Mouse (Mus musculus) hindbrain, embryonic 12.5 days (tissue): Measurements from ENCODE around the gene Mastl. TPM values are rescaled to one million over a fixed set of nuclear protein-coding genes. Genes with fewer than 3 reads are reported as not detected.

Source experiments
- ATAC-seq: fragments of 200-750 bp; cut with Nextera tagmentation; 2 replicates; pipeline ENCODE4 v1.8.0; 2017; ENCODE audit warnings: moderate TSS enrichment; ENCODE audit not compliant: low FRiP score
- H3K27ac ChIP-seq: fragments of 300-500 bp; sonication (generic); 2 replicates; pipeline ENCODE4 v1.5.1; 2016; ENCODE audit warnings: mild to moderate bottlenecking
- H3K27me3 ChIP-seq: fragments of 300-500 bp; sonication (generic); 2 replicates; pipeline ENCODE4 v1.6.1; 2016; ENCODE audit warnings: mild to moderate bottlenecking
- H3K36me3 ChIP-seq: fragments of 300-500 bp; sonication (generic); 2 replicates; pipeline ENCODE4 v1.6.1; 2016; ENCODE audit warnings: mild to moderate bottlenecking
- H3K4me1 ChIP-seq: fragments of 300-500 bp; sonication (generic); 2 replicates; pipeline ENCODE4 v1.6.1; 2016
- H3K4me2 ChIP-seq: fragments of 300-500 bp; sonication (generic); replicated peaks from 2 replicates; pipeline ENCODE4 v1.6.1; 2016; ENCODE audit warnings: mild to moderate bottlenecking
- H3K4me3 ChIP-seq: fragments of 300-500 bp; sonication (generic); 2 replicates; pipeline ENCODE4 v1.5.1; 2016; ENCODE audit warnings: mild to moderate bottlenecking
- H3K9ac ChIP-seq: fragments of 300-500 bp; sonication (generic); 2 replicates; pipeline ENCODE4 v1.6.1; 2016; ENCODE audit warnings: mild to moderate bottlenecking, moderate library complexity
- H3K9me3 ChIP-seq: fragments of 300-500 bp; sonication (generic); replicated peaks from 2 replicates; pipeline ENCODE4 v1.6.1; 2016; ENCODE audit warnings: mild to moderate bottlenecking
- WGBS: fragments of 180-500 bp; shearing (Covaris S2); methylation state at CpG from one replicate; pipeline ENCODE4 v1.1.7; 2016; 5-methylcytosine and 5-hydroxymethylcytosine counted together
- polyA plus RNA-seq: library from polyadenylated mRNA; unstranded; fragments of >200 nt; fragmentation: Nextera tagmentation; extraction: Ambion mirVana; gene quantifications from 2 replicates; pipeline ENCODE4 v1.2.1, GENCODE M21; 2016

Mastl gene
- 8.1 and 8.3 TPM in 2 replicates for polyA plus RNA-seq

GRCm38 (mm10) chr2:23155777-23156607 lies at the start of gene Mastl, which contains the start of gene Yme1l1:
Gene Mastl, minus strand, starts transcription at chr2:23156024.
Gene Yme1l1, plus strand, starts transcription at chr2:23156369.
- Histone ChIP-seq H3K4me2 (peak within 1 kb of the TSS; percentile 79), H3K4me1 (peaks cover 29% of the 10 kb centered on the region), H3K27ac (peak within 1 kb of the TSS; percentile 99), H3K4me3 (peak within 1 kb of the TSS; percentile 79), H3K27me3 (no peaks in the 10 kb centered on the region), H3K9me3 (no peaks in the 10 kb centered on the region), H3K9ac (peak within 1 kb of the TSS; percentile 77), H3K36me3 (peaks cover 1% of the 10 kb centered on the region; the same call in 1 of the 2 replicates)
- peak; percentile 98 for ATAC-seq
- under 1% methylated on average over 61 of the region's 61 CpGs for WGBS

- no peak overlapping the region for H3K4me2 ChIP-seq
- H3K9me3 ChIP-seq: no peaks in the 10 kb centered on the region
- H3K9ac ChIP-seq: no peak overlapping the region
- H3K27me3 ChIP-seq: no peaks in the 10 kb centered on the region
- H3K27ac ChIP-seq: no peak overlapping the region
- no peaks in the 10 kb centered on the region for H3K4me1 ChIP-seq
- no peak for ATAC-seq
- H3K36me3 ChIP-seq: peaks cover 14% of the 10 kb centered on the region
- WGBS: 63% methylated on average over 15 of the region's 15 CpGs
- H3K4me3 ChIP-seq: no peak overlapping the region
Measured at GRCm38 (mm10) chr2:23202900-23203670, 47.3 kb upstream of the Mastl start.

GRCm38 (mm10) chr2:23201034-23201433 lies 45.2 kb upstream of the Mastl start:
- Histone ChIP-seq H3K4me1 (no peaks in the 10 kb centered on the region), H3K27me3 (no peaks in the 10 kb centered on the region), H3K27ac (no peak overlapping the region), H3K4me3 (no peak overlapping the region), H3K9me3 (no peaks in the 10 kb centered on the region), H3K4me2 (no peak overlapping the region), H3K9ac (no peak overlapping the region), H3K36me3 (peaks cover 21% of the 10 kb centered on the region)
- ATAC-seq: no peak
- WGBS: 90% methylated on average over 1 of the region's 1 CpGs

GRCm38 (mm10) chr2:23194366-23194765 lies 38.5 kb upstream of the Mastl start:
- Histone ChIP-seq H3K4me2 (no peak overlapping the region), H3K4me1 (no peaks in the 10 kb centered on the region), H3K36me3 (peaks cover 65% of the 10 kb centered on the region), H3K27me3 (no peaks in the 10 kb centered on the region), H3K27ac (no peak overlapping the region), H3K4me3 (no peak overlapping the region), H3K9me3 (no peaks in the 10 kb centered on the region), H3K9ac (no peak overlapping the region)
- ATAC-seq: no peak
- 76% methylated on average over 1 of the region's 1 CpGs for WGBS

GRCm38 (mm10) chr2:23172305-23172704 lies 16.5 kb upstream of the Mastl start:
- ATAC-seq: no peak
- Histone ChIP-seq H3K4me3 (no peak overlapping the region), H3K27ac (no peak overlapping the region), H3K36me3 (peaks cover 67% of the 10 kb centered on the region), H3K4me1 (no peaks in the 10 kb centered on the region), H3K27me3 (no peaks in the 10 kb centered on the region), H3K9ac (no peak overlapping the region), H3K4me2 (no peak overlapping the region), H3K9me3 (no peaks in the 10 kb centered on the region)
- WGBS: 88% methylated on average over 3 of the region's 3 CpGs

- under 1% methylated on average over 17 of the region's 17 CpGs for WGBS
- Histone ChIP-seq H3K27me3 (no peaks in the 10 kb centered on the region), H3K9ac (peak overlapping the region; percentile 77), H3K4me3 (peak overlapping the region; percentile 79), H3K4me1 (peaks cover 29% of the 10 kb centered on the region), H3K27ac (peak overlapping the region; percentile 99), H3K4me2 (peak overlapping the region; percentile 79), H3K9me3 (no peaks in the 10 kb centered on the region), H3K36me3 (peaks cover 6% of the 10 kb centered on the region)
- ATAC-seq: peak; percentile 36
Measured at GRCm38 (mm10) chr2:23156608-23157081, 821 bp upstream of the Mastl start.

GRCm38 (mm10) chr2:23155199-23155621 lies 614 bp downstream of the Mastl start:
- Histone ChIP-seq H3K4me3 (peak overlapping the region; percentile 79), H3K4me1 (peaks cover 29% of the 10 kb centered on the region), H3K27ac (peak overlapping the region; percentile 99; the same call in 1 of the 2 replicates), H3K36me3 (no peaks in the 10 kb centered on the region), H3K27me3 (no peaks in the 10 kb centered on the region), H3K9me3 (no peaks in the 10 kb centered on the region), H3K4me2 (peak overlapping the region; percentile 79), H3K9ac (peak overlapping the region; percentile 77)
- no peak; the same call in 1 of the 2 replicates for ATAC-seq
- WGBS: 9% methylated on average over 5 of the region's 5 CpGs

GRCm38 (mm10) chr2:23119573-23119972 lies 36.3 kb downstream of the Mastl start:
- Histone ChIP-seq H3K4me2 (no peak overlapping the region), H3K27ac (no peak overlapping the region)

GRCm38 (mm10) chr2:23102266-23102665 lies 53.6 kb downstream of the Mastl start:
- Histone ChIP-seq H3K27me3 (no peaks in the 10 kb centered on the region), H3K4me2 (no peak overlapping the region), H3K36me3 (peaks cover 14% of the 10 kb centered on the region)

More at GRCm38 (mm10) chr2:23119573-23119972, 36.3 kb downstream of the Mastl start:
- Histone ChIP-seq H3K4me1 (no peaks in the 10 kb centered on the region), H3K27me3 (no peaks in the 10 kb centered on the region), H3K9me3 (no peaks in the 10 kb centered on the region), H3K9ac (no peak overlapping the region), H3K4me3 (no peak overlapping the region), H3K36me3 (peaks cover 17% of the 10 kb centered on the region)
- no peak for ATAC-seq

GRCm38 (mm10) chr2:23097028-23097427 lies 58.8 kb downstream of the Mastl start:
- Histone ChIP-seq H3K4me2 (no peak overlapping the region), H3K27ac (no peak overlapping the region), H3K4me3 (no peak overlapping the region), H3K9me3 (no peaks in the 10 kb centered on the region), H3K9ac (no peak overlapping the region), H3K4me1 (no peaks in the 10 kb centered on the region), H3K36me3 (peaks cover 45% of the 10 kb centered on the region), H3K27me3 (no peaks in the 10 kb centered on the region)
- ATAC-seq: no peak

More at GRCm38 (mm10) chr2:23102266-23102665, 53.6 kb downstream of the Mastl start:
- Histone ChIP-seq H3K4me1 (no peaks in the 10 kb centered on the region), H3K9me3 (no peaks in the 10 kb centered on the region), H3K4me3 (no peak overlapping the region), H3K9ac (no peak overlapping the region), H3K27ac (no peak overlapping the region)
- ATAC-seq: no peak

GRCm38 (mm10) chr2:23092216-23092615 lies 63.6 kb downstream of the Mastl start:
- peaks cover 70% of the 10 kb centered on the region for H3K36me3 ChIP-seq

GRCm38 (mm10) chr2:23084540-23084939 lies 71.3 kb downstream of the Mastl start:
- Histone ChIP-seq H3K9ac (no peak overlapping the region), H3K4me3 (no peak overlapping the region), H3K27me3 (no peaks in the 10 kb centered on the region), H3K4me2 (no peak overlapping the region), H3K36me3 (peaks cover 69% of the 10 kb centered on the region), H3K4me1 (no peaks in the 10 kb centered on the region), H3K27ac (no peak overlapping the region), H3K9me3 (no peaks in the 10 kb centered on the region)
- WGBS: 96% methylated on average over 8 of the region's 8 CpGs
- no peak for ATAC-seq

More at GRCm38 (mm10) chr2:23092216-23092615, 63.6 kb downstream of the Mastl start:
- Histone ChIP-seq H3K27me3 (no peaks in the 10 kb centered on the region), H3K9me3 (no peaks in the 10 kb centered on the region), H3K4me2 (no peak overlapping the region), H3K4me3 (no peak overlapping the region), H3K27ac (no peak overlapping the region), H3K4me1 (no peaks in the 10 kb centered on the region), H3K9ac (no peak overlapping the region)
- WGBS: 51% methylated on average over 5 of the region's 5 CpGs
- no peak for ATAC-seq
